In the genomic region with DNA sequence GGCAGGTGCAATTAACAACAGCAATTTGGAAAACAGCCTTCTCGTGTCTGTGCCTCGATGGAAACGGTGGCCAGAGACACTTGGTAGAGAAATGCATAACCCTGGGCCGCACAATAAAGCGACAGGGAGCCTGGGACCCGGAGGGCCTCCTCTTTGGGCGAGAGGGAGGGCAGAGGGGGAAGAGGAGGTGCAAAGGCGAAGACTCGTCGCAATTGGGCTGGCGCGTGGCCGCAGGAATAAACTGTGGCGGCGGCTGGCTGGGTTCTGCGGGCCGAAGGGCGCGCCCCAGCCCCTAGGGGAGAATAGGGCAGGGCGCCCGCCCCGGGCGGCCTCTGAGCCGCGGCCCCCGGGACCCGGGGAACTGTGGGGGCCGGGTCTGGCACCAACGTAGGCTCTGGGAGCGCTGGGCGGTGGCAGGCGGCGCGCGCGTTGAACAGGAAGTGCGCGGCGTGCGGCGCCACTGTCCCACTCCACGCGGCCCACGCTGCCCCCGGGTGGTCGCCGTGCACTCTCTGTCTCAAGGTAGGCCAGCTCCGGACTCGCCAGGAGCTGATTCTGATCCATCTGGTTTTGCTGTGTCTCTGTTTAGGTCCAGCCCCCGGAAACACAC, we compare ENCODE assay signal across 8 mouse cellular contexts. TPM values are rescaled to one million over a fixed set of nuclear protein-coding genes. Genes with fewer than 3 reads are reported as not detected.
A peak's percentile ranks its signal among the peaks of the same experiment; 100 is the strongest.
DNase-seq lines count a peak whose midpoint lies in the region; ATAC-seq and TF ChIP-seq lines count a peak whose summit lies in the region.

A gene (minus strand): TSS at position 127 of the 610 bp plus-strand sequence.

- no peaks in the 10 kb centered on the region for H3K36me3 ChIP-seq in hindbrain, embryonic 15.5 days
- no peaks in the 10 kb centered on the region for H3K36me3 ChIP-seq in macrophage (ENCODE audit: inconsistent target)

- H3K79me2 ChIP-seq in macrophage (ENCODE audit: inconsistent target), result peaks cover 46% of the 10 kb centered on the region

- ATAC-seq in hindbrain, embryonic 15.5 days (ENCODE audit: low FRiP score, low read depth), result peak; percentile 53; the same call in 1 of the 2 replicates

- H3K4me2 ChIP-seq in hindbrain, embryonic 15.5 days, result peak within 1 kb of the TSS; percentile 100

- peaks cover 8% of the 10 kb centered on the region; the same call in 1 of the 2 replicates for H3K4me1 ChIP-seq in cerebellum, adult 2 months (ENCODE audit: control insufficient read depth, insufficient read depth, low read length)
- peaks cover 30% of the 10 kb centered on the region for H3K4me1 ChIP-seq in hindbrain, embryonic 15.5 days (replicated peaks)

- no peak for TF ChIP-seq CTCF in cerebellum, adult 2 months (IDR thresholded peaks at IDR 0.05; ENCODE audit: borderline replicate concordance, insufficient read depth, low read depth, low read length)

- DNase-seq in MN1 (ENCODE audit: low spot score), result peak; percentile 32
- DNase-seq in cerebellum, adult 2 months, result peak; percentile 49 to 70
- DNase-seq in gastrocnemius, adult 8-10 months (ENCODE audit: low spot score in 2 of 2), result peak; percentile 48 to 64
- no peak for DNase-seq in left cerebral cortex, adult 8-10 months (ENCODE audit: low spot score in 2 of 2)
- DNase-seq in right cerebral cortex, postnatal 10 days (ENCODE audit: low spot score in 2 of 2), result peak; percentile 45 to 47
- peak; percentile 71 for DNase-seq in urinary bladder, postnatal 25 days (ENCODE audit: low spot score)

- H3K27me3 ChIP-seq in cerebellum, adult 2 months (ENCODE audit: control insufficient read depth, insufficient read depth, low read length), result no peaks in the 10 kb centered on the region
- H3K27me3 ChIP-seq in hindbrain, embryonic 15.5 days, result peaks cover 45% of the 10 kb centered on the region

- H3K9me3 ChIP-seq in hindbrain, embryonic 15.5 days, result no peaks in the 10 kb centered on the region

- H3K27ac ChIP-seq in cerebellum, adult 2 months (ENCODE audit: insufficient read depth, low read length), result peak within 1 kb of the TSS; percentile 19; the same call in 1 of the 2 replicates
- H3K27ac ChIP-seq in hindbrain, embryonic 15.5 days (replicated peaks), result no peak within 1 kb of the TSS
- peak within 1 kb of the TSS; percentile 82 for H3K27ac ChIP-seq in macrophage

- H3K9ac ChIP-seq in hindbrain, embryonic 15.5 days, result peak within 1 kb of the TSS; percentile 51

- no peak for TF ChIP-seq POLR2A in cerebellum, adult 2 months (IDR thresholded peaks at IDR 0.05; ENCODE audit: borderline replicate concordance, insufficient read depth, low read length)

- WGBS in cerebellum, adult 2 months, result under 1% methylated on average over 50 of the region's 50 CpGs
- under 1% methylated on average over 46 of the region's 50 CpGs for WGBS in hindbrain, embryonic 15.5 days
- WGBS in macrophage (ENCODE audit: missing documents), result 2% methylated on average over 44 of the region's 50 CpGs

- peak within 1 kb of the TSS; percentile 58 for H3K4me3 ChIP-seq in cerebellum, adult 2 months (replicated peaks; ENCODE audit: insufficient read depth, low read depth, low read length)
- peak within 1 kb of the TSS; percentile 60 for H3K4me3 ChIP-seq in hindbrain, embryonic 15.5 days
- peak within 1 kb of the TSS; percentile 84 for H3K4me3 ChIP-seq in macrophage (ENCODE audit: inconsistent target)

RNA-seq across cellular contexts. Expression of the gene that starts here (rescaled TPM):
- polyA plus RNA-seq in cerebellum, adult 2 months (2012; rRNA removed), result 92.0 and 99.4 TPM in 2 replicates
- total RNA-seq in gastrocnemius, adult 8-10 months (2022), result 10 to 100 TPM in 1 of 4 experiments, 1 to 10 TPM in 3; 8.2 to 10.7 (median 9.1) TPM
- polyA plus RNA-seq in hindbrain, embryonic 15.5 days (2015; fragmentation: Nextera tagmentation; extraction: Ambion mirVana), result 93.2 and 94.7 TPM in 2 replicates
- total RNA-seq in left cerebral cortex, adult 8-10 months (2022), result 100 to 1,000 TPM; 108 to 122 (median 112) TPM
- total RNA-seq in macrophage (2018; cell fraction: chromatin; rRNA removed), result 100 to 1,000 TPM in 1 of 26 experiments, 10 to 100 TPM in 24, 1 to 10 TPM in 1; 8.2 to 103 (median 52.7) TPM
- total RNA-seq in macrophage (2018; cell fraction: cytosol; rRNA removed), result 10 to 100 TPM in 22 of 26 experiments, 1 to 10 TPM in 4; 7.2 to 25.8 (median 15.2) TPM
- 10 to 100 TPM in 25 of 26 experiments, 1 to 10 TPM in 1; 8.3 to 83.9 (median 31.0) TPM for total RNA-seq in macrophage (2018; cell fraction: nucleus; rRNA removed)
- polyA plus RNA-seq in macrophage (2018), result 15.5 to 28.2 TPM (median 23.0 TPM) in 3 replicates

Comparison
In these comparisons a context has a peak if more than half of its experiments do, and no peak if none do; other contexts are left out.
1. RNA of the gene that starts here (total RNA-seq): 108 to 122 TPM in left cerebral cortex, adult 8-10 months; 8.2 to 10.7 TPM in gastrocnemius, adult 8-10 months; every median in the first group is over 4 times any median in the second.
2. DNase-seq: peak in MN1 (single experiment), cerebellum, adult 2 months (2 of 2), gastrocnemius, adult 8-10 months (2 of 2), right cerebral cortex, postnatal 10 days (2 of 2) and urinary bladder, postnatal 25 days (single experiment); none in left cerebral cortex, adult 8-10 months (0 of 2).
3. Peak in every context shown above with its lines, with median percentiles within 50 percentile points of each other: H3K4me3 ChIP-seq.